8 mouse cellular contexts compared by ENCODE assay signal in the genomic region with DNA sequence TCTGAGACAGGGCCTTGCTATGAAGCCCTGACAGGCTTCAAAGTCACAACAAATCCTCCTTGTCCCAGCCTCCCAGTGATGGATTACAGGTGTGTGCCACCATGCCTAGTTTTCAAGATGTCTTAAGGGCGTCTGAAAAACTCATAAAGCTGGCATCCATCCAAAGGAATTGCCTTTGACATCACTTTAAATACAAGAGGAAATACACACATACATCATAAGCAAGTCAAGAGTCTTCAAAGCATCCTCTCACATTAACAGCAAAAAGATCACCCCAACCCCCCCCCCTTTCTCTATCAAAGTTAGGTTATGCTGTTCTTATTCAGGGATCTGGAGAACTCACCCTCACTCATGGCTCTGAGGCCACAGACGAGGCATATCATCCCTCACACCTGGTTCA. TPM values are rescaled to one million over a fixed set of nuclear protein-coding genes. Genes with fewer than 3 reads are reported as not detected.
A peak's percentile ranks its signal among the peaks of the same experiment; 100 is the strongest.
DNase-seq lines count a peak whose midpoint lies in the region; ATAC-seq and TF ChIP-seq lines count a peak whose summit lies in the region.
"Had no signal": no experiment of that assay in that cellular context is flagged by ENCODE, and none has a peak within 500 bp of the region (broad histone marks: within the 10 kb centered on the region; RNA-seq: fewer than 3 reads in every experiment).

No protein-coding gene starts in this region.

- no peak for DNase-seq in lung, postnatal 0 days (ENCODE audit: low spot score)
- no peak for DNase-seq in lung, postnatal 25 days (ENCODE audit: low spot score)
- no peak for DNase-seq in layer of hippocampus, postnatal 14 days (ENCODE audit: low spot score in 2 of 2)
- DNase-seq in kidney, postnatal 36 days, result no peak
- DNase-seq: gastrocnemius, postnatal 14 days had no signal

- peak overlapping the region; percentile 92 for H3K4me2 ChIP-seq in lung, postnatal 0 days (replicated peaks; ENCODE audit: low read depth, low read length)
- H3K4me2 ChIP-seq in limb, embryonic 13.5 days (replicated peaks), result peak overlapping the region; percentile 84
- H3K4me2 ChIP-seq in stomach, embryonic 15.5 days, result peak overlapping the region; percentile 83

- no peaks in the 10 kb centered on the region for H3K9me3 ChIP-seq in lung, postnatal 0 days (ENCODE audit: low read length)
- no peaks in the 10 kb centered on the region for H3K9me3 ChIP-seq in limb, embryonic 13.5 days
- H3K9me3 ChIP-seq in stomach, embryonic 15.5 days, result no peaks in the 10 kb centered on the region

- no peak overlapping the region for H3K9ac ChIP-seq in lung, postnatal 0 days (replicated peaks; ENCODE audit: low read depth)
- no peak overlapping the region for H3K9ac ChIP-seq in limb, embryonic 13.5 days
- H3K9ac ChIP-seq in stomach, embryonic 15.5 days, result no peak overlapping the region

- TF ChIP-seq CTCF in lung, postnatal 0 days (IDR thresholded peaks at IDR 0.05), result no peak
- TF ChIP-seq CTCF in embryonic fibroblast, embryonic 13.5 days (IDR thresholded peaks at IDR 0.05; ENCODE audit: borderline replicate concordance, insufficient read depth, low read length), result no peak

- no peaks in the 10 kb centered on the region for H3K27me3 ChIP-seq in lung, postnatal 0 days (replicated peaks; ENCODE audit: insufficient read depth, low read length)
- no peaks in the 10 kb centered on the region for H3K27me3 ChIP-seq in limb, embryonic 13.5 days
- H3K27me3 ChIP-seq in stomach, embryonic 15.5 days (replicated peaks), result no peaks in the 10 kb centered on the region

- peaks cover 14% of the 10 kb centered on the region; the same call in 1 of the 2 replicates for H3K4me1 ChIP-seq in lung, postnatal 0 days (ENCODE audit: insufficient read depth, low read depth, low read length)
- H3K4me1 ChIP-seq in embryonic fibroblast, embryonic 13.5 days (ENCODE audit: control insufficient read depth, insufficient read depth, low read length), result peaks cover 10% of the 10 kb centered on the region
- peaks cover 63% of the 10 kb centered on the region for H3K4me1 ChIP-seq in limb, embryonic 13.5 days
- H3K4me1 ChIP-seq in stomach, embryonic 15.5 days, result peaks cover 42% of the 10 kb centered on the region

- no peak for ATAC-seq in lung, postnatal 0 days
- ATAC-seq in limb, embryonic 13.5 days (ENCODE audit: low FRiP score, low read depth), result no peak
- ATAC-seq in stomach, embryonic 15.5 days (ENCODE audit: insufficient read depth, low FRiP score, low read depth), result no peak

- 30% methylated on average over 2 of the region's 2 CpGs for WGBS in lung, postnatal 0 days
- 35% methylated on average over 2 of the region's 2 CpGs for WGBS in limb, embryonic 13.5 days
- WGBS in stomach, embryonic 15.5 days, result 49% methylated on average over 2 of the region's 2 CpGs

- TF ChIP-seq POLR2A in embryonic fibroblast, embryonic 13.5 days (IDR thresholded peaks at IDR 0.05; ENCODE audit: low read depth, low read length), result no peak

- no peak for TF ChIP-seq EP300 in lung, postnatal 0 days (IDR thresholded peaks at IDR 0.05)

- H3K4me3 ChIP-seq in lung, postnatal 0 days (ENCODE audit: low read depth, low read length), result peak overlapping the region; percentile 70
- H3K4me3 ChIP-seq in embryonic fibroblast, embryonic 13.5 days (ENCODE audit: insufficient read depth, low read length), result peak overlapping the region; percentile 71
- peak overlapping the region; percentile 69; the same call in 1 of the 2 replicates for H3K4me3 ChIP-seq in limb, embryonic 13.5 days
- H3K4me3 ChIP-seq in stomach, embryonic 15.5 days (replicated peaks), result no peak overlapping the region

- no peak overlapping the region for H3K27ac ChIP-seq in lung, postnatal 0 days (ENCODE audit: low read length)
- H3K27ac ChIP-seq in embryonic fibroblast, embryonic 13.5 days (ENCODE audit: insufficient read depth, low read length), result no peak overlapping the region
- no peak overlapping the region for H3K27ac ChIP-seq in limb, embryonic 13.5 days
- no peak overlapping the region for H3K27ac ChIP-seq in stomach, embryonic 15.5 days

- no peaks in the 10 kb centered on the region for H3K36me3 ChIP-seq in lung, postnatal 0 days (ENCODE audit: insufficient read depth, low read length)
- H3K36me3 ChIP-seq in limb, embryonic 13.5 days, result no peaks in the 10 kb centered on the region
- H3K36me3 ChIP-seq in stomach, embryonic 15.5 days, result no peaks in the 10 kb centered on the region

RNA-seq across cellular contexts. Expression of gene Map3k14, which starts 1.4 kb away (rescaled TPM):
- polyA plus RNA-seq in lung, postnatal 0 days (2015; fragmentation: Nextera tagmentation; extraction: Ambion mirVana), result 2.6 and 4.0 TPM in 2 replicates
- polyA plus RNA-seq in embryonic fibroblast, embryonic 13.5 days (2011; ENCODE audit: insufficient read length, low read depth, missing spikeins), result 8.4 and 8.5 TPM in 2 replicates
- polyA plus RNA-seq in limb, embryonic 13.5 days (2015; fragmentation: Nextera tagmentation; extraction: Ambion mirVana), result 4.8 and 5.4 TPM in 2 replicates
- 3.6 and 3.8 TPM in 2 replicates for polyA plus RNA-seq in stomach, embryonic 15.5 days (2015; fragmentation: Nextera tagmentation; extraction: Ambion mirVana)
- total RNA-seq in layer of hippocampus, postnatal 14 days (2021), result 1 to 10 TPM; 2.4 to 3.0 TPM

RNA-seq across cellular contexts. Expression of gene Spata32, which starts 47.6 kb away (rescaled TPM):
- polyA plus RNA-seq in lung, postnatal 0 days (2015; fragmentation: Nextera tagmentation; extraction: Ambion mirVana), result not detected in 2 replicates
- polyA plus RNA-seq in embryonic fibroblast, embryonic 13.5 days (2011; ENCODE audit: insufficient read length, low read depth, missing spikeins), result not detected in 2 replicates
- polyA plus RNA-seq in limb, embryonic 13.5 days (2015; fragmentation: Nextera tagmentation; extraction: Ambion mirVana), result not detected in 2 replicates
- polyA plus RNA-seq in stomach, embryonic 15.5 days (2015; fragmentation: Nextera tagmentation; extraction: Ambion mirVana), result not detected in 2 replicates
- 1 to 10 TPM in 1 of 2 experiments, under 1 TPM in 1; 0.69 to 1.4 TPM for total RNA-seq in layer of hippocampus, postnatal 14 days (2021)
- total RNA-seq: gastrocnemius, postnatal 14 days had no signal

RNA-seq across cellular contexts. Expression of gene 1700023F06Rik, which starts 57.5 kb away (rescaled TPM):
- polyA plus RNA-seq in lung, postnatal 0 days (2015; fragmentation: Nextera tagmentation; extraction: Ambion mirVana), result 0.38 and 0.44 TPM in 2 replicates
- polyA plus RNA-seq in embryonic fibroblast, embryonic 13.5 days (2011; ENCODE audit: insufficient read length, low read depth, missing spikeins), result 0.68 TPM in 1 of 2 replicates, not detected in the other
- polyA plus RNA-seq in limb, embryonic 13.5 days (2015; fragmentation: Nextera tagmentation; extraction: Ambion mirVana), result 0.55 and 0.61 TPM in 2 replicates
- 1.0 and 1.4 TPM in 2 replicates for polyA plus RNA-seq in stomach, embryonic 15.5 days (2015; fragmentation: Nextera tagmentation; extraction: Ambion mirVana)
- total RNA-seq in layer of hippocampus, postnatal 14 days (2021), result 1 to 10 TPM; 1.4 TPM
- total RNA-seq: gastrocnemius, postnatal 14 days had no signal
